Mouse (Mus musculus) left cerebral cortex, postnatal 10 days (tissue): Measurements from ENCODE around the gene Shisa6. TPM values are rescaled to one million over a fixed set of nuclear protein-coding genes. Genes with fewer than 3 reads are reported as not detected.

Experiments
- DNase-seq, 2 experiments: peaks; one replicate each; pipeline ENCODE4 v3.0.0; 2021 to 2022; ENCODE audit warnings: low spot score in 2 of 2, mixed read lengths in 1 of 2; ENCODE audit errors: extremely low spot score in 1 of 2
- intact Hi-C: fragments of 180-260 bp; cut with DNase I; formaldehyde crosslinking; loops from one replicate; pipeline ENCODE4 v1.15.1; 2025
- total RNA-seq, 2 experiments: library from RNA; stranded (reverse); gene quantifications; 2 replicates each; pipeline ENCODE4 v1.2.3; 2021

The Shisa6 gene
- 10 to 100 TPM; 37.8 to 46.6 TPM for total RNA-seq

DNA sequence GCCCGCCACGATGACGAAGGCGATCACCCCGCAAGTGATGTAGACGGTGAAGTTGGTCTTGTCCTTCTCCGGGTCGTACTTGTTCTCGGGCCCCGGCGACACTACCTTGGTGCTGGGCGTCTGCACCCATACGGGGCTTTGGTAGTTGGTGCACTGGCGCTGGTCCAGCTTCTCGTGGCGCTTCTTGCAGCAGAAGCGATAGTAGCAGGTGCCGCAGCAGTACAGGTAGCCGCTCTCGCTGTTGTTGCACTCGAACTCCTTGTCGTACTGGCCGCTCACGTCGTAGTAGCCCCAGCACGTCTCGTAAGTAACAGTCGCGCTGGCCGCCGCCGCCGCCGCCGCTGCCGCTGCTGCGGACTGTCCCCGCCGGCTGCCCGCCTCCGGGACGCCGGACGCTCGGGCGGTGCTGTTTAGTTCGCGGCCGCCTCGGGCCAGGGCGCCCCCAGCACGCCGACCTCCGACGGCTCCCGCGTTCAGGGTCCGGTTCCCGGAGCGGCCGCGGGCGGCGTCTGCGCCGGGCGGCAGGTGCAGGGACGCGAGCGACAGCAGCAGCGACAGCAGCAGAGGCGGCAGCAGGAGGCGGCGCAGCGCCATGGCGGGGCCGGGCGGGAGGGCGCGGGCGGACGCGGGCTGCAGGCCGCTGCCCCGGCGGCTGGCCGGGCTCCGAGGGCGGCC is at the start of gene Shisa6:
Gene Shisa6, minus strand, starts transcription at position 594 of the 675 bp plus-strand sequence.
- intact Hi-C loops: loop anchor here (5.0 to 10.0 kb wide), 3 partner anchors 291 to 703 kb away; no protein-coding TSS in a partner anchor
- peak; percentile 24 to 59 for DNase-seq

DNA sequence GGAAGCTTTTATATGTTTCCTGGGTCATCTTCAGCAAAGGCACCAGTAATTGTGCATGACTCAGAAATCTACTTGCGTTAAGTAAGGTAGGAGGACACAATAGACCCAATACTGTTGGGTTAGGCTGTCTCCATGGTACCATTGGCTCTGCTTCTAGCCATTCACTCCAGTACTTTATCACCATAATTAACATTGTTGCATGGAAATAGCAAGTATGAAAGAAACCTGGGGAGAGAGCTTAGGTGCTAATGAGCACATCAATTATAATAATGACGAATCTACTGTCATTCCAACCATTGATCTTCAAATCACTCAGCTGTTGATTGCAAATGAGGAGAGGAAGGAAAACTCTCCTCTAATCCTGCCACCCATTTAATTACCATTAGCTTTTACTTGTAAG is 48.1 kb upstream of the Shisa6 start:
- no peak for DNase-seq
- intact Hi-C loops: no loop called here

DNA sequence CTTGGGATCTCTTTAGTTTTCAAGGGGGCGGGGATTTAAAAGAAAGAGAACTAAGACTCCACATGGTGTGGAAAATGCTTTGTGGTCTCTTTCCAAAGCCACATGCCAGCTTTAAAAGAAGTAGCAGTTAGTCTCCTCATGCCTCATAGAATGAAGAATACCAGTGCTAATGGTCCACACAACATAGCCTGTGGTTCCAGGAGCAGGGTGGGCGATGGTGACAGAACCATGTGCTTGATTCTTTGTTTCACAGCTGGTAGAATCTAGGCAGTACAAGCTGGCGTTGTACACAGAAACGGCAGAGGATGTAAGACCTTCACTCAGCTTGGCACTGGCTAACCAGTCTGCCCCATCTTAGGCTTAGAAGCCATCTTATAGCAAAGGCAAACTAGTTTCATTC is 43.3 kb upstream of the Shisa6 start:
- intact Hi-C loops: no loop called here
- DNase-seq: no peak

DNA sequence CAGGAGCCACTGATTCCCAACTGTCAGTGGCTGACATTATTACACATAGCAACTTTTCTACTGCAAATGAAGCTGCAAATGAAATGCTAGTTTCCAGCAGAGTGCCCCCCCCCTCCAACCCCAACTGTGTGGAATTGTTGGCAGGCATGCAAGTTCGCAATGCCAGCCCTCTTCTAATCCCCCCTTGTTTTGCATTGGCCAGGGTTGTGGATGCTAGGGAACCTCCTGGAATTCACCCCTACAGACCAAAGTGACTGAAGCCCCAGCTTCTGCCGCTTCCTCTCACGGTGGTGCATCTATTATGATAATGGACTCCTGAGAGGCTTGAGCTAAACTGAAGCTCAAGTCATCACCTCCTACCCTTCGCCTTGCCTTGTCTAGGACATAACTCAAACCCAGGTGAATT is 42.6 kb upstream of the Shisa6 start:
- peak in 1 of 2 experiments; percentile 14 for DNase-seq
- intact Hi-C loops: no loop called here

DNA sequence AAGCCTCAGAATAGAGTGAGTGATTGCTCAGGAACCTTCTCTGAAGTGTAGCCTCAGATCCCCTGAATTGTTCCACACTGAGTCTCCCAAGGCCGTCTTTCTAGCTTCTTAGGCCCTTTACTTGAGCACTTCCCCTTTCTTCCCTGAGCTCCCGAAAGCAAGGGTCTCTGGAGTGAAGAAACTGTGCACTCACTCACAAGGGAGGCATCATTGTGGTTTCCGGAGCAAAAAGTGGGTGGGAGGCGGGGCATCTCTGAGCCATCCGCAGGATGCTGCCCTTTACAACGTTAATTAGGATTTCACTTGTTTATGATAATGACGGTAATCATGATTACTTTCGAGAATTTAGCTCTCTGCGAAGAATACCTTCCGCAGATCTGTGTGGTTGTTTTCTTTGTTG is 41.6 kb upstream of the Shisa6 start:
- DNase-seq: no peak
- intact Hi-C loops: no loop called here

DNA sequence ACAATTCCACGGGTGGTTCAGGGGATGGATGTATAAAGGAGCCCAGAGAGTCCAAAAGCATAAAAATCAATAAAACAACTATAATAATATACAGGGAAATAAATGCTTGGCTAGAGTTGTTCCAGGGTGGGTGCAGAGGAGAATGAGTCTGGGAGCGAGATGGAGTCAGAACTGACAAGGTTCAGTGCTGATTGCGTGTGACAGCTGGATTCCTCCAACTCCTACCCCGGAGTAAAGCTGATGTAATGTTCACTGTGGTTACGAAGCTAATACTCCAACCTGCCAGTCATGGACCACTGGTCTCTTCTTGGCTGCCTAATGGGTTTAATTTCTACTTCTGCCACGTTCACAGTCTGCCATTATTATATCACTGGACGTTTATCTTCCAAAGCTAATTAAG is 36.5 kb upstream of the Shisa6 start:
- no peak for DNase-seq
- intact Hi-C loops: no loop called here

DNA sequence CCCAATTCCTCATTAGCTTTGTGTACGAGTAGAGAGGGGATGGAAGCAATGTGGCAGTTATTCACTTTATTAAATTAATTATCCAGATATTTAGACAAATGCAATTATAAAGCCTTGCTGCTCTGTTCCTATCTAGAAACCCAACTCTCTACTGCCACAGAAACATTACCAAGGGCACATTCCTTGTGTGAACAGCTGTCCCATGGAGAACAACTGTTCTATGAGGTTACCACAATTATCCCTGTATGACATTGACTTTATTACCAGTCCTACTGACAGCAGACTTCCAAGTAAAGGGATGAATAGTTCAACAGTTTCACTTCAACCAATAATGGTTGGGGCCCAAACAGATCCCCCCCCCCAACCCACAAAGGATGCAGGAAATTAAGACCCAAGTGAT is 12.1 kb upstream of the Shisa6 start:
- no peak for DNase-seq
- intact Hi-C loops: no loop called here

DNA sequence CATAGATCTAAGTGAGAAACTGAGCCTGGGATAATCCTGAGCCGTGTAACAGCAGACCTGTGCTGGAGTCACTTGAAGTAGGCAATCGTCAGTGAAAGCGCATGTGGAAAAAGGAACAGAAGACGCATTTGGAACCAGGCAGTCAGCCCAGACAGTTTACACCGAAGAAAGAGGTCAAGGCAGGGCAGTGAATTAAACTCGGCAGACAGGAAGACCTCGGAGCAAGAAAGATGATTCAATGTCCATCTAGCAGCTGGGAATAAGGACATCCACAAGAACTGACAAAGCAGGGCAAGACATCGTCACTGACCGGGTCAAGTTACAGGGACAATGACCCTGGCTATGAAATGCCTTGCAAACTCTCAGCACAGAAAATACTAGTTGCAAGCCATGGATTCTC is 10.1 kb upstream of the Shisa6 start:
- DNase-seq: no peak
- intact Hi-C loops: no loop called here

DNA sequence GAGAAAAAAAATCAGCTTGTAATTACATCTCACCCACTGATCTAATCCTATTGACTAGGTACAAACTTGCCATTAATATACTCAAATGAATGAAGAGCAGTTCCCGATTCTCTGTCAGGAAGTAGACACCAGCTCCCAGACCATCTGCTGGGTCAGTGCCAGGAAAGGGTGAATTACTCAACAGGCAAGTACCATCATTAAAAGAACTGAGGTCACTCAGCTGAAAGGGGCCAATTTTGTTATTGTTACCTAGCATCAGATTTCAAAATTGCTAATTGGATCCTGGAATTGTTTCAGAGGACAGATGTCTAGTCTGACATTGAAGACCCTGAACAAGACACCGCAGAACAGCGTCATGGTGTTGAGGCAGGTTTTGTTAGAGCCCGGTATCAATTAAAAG is 9.4 kb upstream of the Shisa6 start:
- intact Hi-C loops: no loop called here
- no peak for DNase-seq

DNA sequence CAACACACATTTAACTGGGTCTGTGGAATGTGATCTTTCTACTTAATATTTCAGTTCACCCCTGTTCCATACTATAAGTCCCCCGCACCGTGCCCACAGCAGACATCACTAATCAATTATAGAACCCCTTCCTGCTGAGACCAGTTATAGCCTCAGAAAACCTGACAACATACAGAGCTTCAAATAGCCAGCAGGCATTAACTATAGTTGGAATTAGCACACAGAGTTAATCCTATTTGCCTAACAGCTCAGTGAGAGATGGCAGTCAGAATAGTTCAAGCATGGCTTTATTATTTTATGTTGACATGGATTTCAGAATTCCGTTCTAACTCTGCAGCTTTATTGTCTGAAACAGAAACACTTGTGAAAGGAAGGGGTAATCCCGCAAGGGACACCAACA is 8.5 kb upstream of the Shisa6 start:
- DNase-seq: no peak
- intact Hi-C loops: no loop called here

DNA sequence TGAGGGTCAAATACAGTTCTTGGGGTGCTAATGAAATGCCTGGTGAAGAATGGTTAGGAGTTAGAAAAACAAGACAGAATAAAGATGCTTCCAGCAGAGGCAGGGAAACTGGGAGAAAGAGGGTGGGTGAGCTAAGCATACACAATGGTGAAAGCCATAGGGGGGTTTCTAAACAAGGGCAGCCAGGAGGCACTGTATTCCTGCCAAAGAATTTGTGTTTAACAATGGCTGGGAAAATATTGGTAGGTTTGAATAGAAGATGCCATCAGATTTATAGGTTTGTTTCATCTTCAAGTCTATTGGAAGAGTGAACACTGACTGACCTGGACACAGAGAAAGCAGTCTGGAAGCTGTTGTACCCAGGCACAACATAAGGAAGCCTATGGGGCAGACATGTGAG is 2.4 kb upstream of the Shisa6 start:
- intact Hi-C loops: loop anchor here (5.0 to 10.0 kb wide), 3 partner anchors 293 to 706 kb away; no protein-coding TSS in a partner anchor

DNA sequence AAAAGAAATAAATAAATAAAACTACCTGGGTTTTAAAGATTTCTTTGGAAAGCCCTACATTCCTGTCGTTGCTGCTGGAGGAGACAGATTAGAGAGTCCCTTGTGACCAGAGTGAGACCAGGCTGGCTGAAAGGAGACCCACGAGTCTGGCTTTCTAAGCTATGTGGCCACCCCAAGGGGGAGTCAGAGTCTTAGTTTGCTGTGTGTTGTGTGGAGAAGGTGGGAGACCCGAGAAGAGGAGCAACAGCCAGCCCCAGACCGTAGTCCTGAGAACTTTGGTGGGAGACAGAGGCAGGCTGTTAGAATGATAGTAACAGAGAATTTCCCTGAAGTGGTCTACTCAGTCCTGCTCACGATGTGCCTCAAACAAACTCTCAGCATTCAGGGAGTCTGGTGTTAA is 1.6 kb upstream of the Shisa6 start:
- DNase-seq: no peak
- intact Hi-C loops: loop anchor here (5.0 to 10.0 kb wide), 3 partner anchors 293 to 705 kb away; no protein-coding TSS in a partner anchor

More for the DNA sequence above, 2.4 kb upstream of the Shisa6 start:
- DNase-seq: no peak

DNA sequence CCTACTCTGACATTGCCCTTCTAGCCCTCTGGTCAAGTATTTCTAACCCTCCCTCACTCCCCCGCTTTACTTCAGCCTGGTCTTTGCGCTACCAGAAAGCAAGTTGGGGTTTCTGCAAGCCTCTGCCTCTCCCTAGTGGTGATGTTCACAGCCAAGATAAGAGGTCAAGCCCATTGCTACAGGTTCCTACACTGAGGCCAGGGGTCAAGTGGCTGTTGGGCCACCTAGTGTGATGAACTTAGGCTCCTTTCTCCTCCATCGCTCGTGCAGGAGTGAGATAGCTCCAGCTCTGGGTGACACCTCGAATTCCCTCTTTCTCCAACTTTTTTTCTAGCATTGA is 1.2 kb upstream of the Shisa6 start:
- intact Hi-C loops: loop anchor here (5.0 to 10.0 kb wide), 3 partner anchors 292 to 705 kb away; no protein-coding TSS in a partner anchor
- DNase-seq: peak in 1 of 2 experiments; percentile 20

DNA sequence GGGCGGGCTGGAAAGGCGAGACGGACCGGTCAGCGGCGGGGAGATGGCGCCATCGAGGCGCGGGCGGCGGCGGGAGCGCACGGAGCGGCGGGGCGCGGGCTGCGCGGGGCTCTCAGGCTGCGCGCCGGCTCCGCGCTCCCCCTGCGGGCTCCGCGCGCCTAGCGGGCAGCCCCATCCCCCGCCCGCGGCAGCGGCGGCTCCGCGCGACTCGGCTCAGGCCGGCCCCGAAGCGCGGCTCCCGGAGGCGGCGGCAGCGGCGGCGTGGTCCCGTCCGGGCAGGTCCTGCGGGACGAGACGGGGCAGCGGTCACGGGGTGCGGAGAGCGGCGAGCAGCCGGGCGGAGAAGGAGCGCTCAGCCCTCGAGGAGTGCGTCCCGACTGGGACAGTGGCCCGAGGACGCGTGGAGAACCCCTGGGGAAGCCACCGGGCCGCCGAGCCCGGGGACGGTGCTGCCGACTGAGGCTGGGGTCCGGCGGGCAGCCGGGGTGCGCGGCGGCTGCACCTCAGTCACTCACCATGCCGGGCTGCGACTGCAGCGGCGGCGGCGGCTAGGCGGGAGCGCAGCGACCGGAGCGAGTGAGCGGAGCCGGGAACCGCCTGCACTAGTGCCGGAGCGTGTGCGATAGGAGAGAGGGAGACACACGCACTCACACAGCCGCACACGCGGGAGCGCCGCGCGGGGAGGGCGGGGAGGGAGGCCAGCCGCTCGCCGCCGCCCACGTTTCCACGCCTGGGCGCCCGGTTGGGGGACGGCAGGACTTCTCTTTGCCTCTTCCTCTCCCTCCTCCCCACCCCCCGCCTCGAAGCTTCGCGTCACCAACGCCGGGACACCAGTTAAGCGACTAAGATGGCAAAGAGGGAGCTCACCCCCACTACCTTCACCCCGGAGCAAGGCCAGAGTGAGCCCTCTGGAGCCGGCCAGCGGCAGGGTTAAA is 549 bp upstream of the Shisa6 start:
- DNase-seq: peak; percentile 27 to 71
- intact Hi-C loops: loop anchor here (5.0 to 10.0 kb wide), 3 partner anchors 292 to 704 kb away; no protein-coding TSS in a partner anchor

DNA sequence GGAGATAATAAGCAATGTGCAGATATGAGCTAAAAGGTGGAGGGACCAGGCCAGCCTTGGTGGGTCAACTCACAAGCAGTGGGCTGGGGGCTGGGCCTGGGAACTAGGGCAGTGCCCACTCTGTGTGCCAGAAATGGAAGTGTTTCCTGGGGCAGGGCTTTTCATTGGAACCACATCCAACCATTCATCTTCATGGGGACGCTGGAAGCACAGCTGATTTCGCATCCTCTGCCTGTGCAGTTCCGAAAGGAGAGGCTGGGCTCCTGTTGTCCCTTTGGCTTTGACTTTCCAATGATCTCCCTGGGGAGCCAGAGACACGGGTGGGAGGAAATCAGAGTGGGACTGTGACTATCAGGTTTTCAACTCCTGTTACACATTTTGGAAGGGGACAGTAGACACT is 1.5 kb downstream of the Shisa6 start:
- intact Hi-C loops: loop anchor here (10.0 kb wide), 1 partner anchor 289 kb away; no protein-coding TSS in a partner anchor
- DNase-seq: no peak

DNA sequence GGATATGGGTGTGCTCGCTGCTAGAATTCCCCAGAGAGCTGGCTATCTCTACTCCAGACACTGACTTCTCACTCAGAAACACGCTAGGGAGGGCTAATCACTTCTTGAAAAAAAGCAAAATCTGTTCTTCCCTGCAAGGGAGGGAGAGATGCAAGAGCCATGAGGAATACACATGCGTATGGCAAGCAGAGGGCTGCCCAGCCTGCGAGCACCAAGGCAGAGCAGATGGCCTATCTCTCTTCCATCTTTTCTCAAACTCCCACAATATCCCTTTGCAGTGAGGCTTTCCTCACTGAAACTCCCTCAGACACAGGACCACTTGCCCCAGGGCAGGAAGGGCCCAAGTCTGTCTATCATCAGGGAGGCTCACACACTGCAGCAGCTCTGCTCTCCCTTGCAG is 3.4 kb downstream of the Shisa6 start:
- intact Hi-C loops: loop anchor here (10.0 kb wide), 1 partner anchor 288 kb away; no protein-coding TSS in a partner anchor
- DNase-seq: peak; percentile 20 to 32

DNA sequence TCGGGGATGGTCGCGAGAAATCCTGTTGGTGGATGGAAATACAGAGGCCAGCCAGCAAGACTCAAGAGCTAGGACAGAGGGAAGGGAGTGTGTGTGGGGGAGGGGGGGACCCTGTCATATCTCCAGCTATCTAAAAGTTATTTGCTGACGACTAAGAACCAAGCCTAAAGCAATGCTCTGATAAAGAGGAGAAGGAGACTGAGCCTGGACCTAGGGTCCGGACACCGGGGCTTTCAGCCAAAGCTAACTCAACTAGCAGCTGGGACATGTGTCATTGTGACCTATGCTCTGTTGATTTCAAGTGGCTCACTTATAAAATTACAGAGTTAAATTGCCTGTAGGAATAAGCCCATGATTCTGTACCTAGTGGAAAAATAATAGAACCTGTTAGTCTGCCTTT is 6.4 kb downstream of the Shisa6 start:
- no peak for DNase-seq
- intact Hi-C loops: no loop called here

DNA sequence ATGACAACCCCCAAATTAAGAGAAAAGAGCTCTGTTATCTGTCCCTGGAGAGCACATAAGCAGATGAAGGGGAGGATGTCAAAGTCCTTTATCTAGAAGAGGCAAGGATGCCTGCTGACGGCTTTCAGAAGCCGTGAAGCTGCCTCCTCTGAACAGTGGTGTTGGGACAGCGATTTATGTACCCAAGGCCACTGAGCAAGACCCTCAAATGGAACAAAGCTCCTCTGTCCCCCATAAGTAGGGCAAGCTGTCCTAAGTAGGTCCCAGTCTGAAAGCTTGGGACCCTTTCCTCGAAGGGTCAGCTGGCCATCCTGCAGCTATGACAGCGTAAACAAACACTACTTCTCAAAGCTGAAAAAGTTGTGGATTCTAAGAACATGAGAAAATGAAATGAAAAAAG is 11.4 kb downstream of the Shisa6 start:
- intact Hi-C loops: no loop called here
- no peak for DNase-seq

DNA sequence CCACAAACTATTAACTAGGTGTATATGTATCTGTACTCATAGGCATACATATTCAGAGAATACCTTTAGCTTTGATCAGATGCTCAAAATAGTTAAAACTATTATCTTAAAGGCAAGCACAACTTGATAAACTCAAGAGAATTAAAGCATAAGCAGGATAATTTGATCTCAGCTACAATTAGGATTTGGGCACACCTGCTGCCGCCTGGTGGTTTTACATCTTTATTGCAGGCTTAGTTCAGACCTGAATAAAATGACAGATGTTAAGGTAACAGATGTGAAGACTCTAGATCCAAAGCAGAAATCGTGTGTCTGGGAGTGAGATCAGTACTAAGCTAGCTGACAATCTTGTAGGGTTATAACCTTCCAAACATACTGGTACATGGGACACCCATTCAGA is 24.8 kb downstream of the Shisa6 start:
- DNase-seq: no peak
- intact Hi-C loops: no loop called here
